Mouse (Mus musculus) ZHBTc4 (cell line): ENCODE data around the gene Gm11032.
A peak's percentile ranks its signal among the peaks of the same experiment; 100 is the strongest.
"Not testable (repeated sequence)": the region's sequence is repeated elsewhere in the genome, so short reads cannot be mapped to it uniquely, and the experiment has no call there.

Experiments used
- DNase-seq: peaks from one replicate; pipeline ENCODE4 v3.0.0-alpha.2; 2011; ENCODE audit warnings: low read depth, low spot score

The Gm11032 gene

GRCm38 (mm10) chr11:4625931-4626330, 6.1 kb downstream of the Gm11032 start:
- DNase-seq, result no peak

DNA sequence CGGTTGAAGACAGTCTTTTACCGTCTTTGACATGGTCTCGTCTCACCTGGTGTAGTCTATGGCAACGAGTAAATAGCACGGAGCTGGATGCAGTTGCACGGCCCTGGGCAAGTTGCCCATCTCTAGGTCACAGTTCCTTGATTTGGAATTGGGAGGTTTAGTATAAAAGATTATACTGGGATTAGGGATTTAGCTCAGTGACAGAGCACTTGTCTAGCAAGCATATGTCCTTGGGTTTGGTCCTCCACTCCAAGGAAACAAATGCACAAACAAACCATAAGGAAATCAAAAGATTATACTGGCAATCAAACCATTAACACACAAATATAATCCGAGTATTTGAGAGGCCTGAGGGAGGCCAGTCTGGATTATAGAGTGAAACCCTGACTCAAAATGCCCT, 7.8 kb downstream of the Gm11032 start:
- DNase-seq, result no peak

DNA sequence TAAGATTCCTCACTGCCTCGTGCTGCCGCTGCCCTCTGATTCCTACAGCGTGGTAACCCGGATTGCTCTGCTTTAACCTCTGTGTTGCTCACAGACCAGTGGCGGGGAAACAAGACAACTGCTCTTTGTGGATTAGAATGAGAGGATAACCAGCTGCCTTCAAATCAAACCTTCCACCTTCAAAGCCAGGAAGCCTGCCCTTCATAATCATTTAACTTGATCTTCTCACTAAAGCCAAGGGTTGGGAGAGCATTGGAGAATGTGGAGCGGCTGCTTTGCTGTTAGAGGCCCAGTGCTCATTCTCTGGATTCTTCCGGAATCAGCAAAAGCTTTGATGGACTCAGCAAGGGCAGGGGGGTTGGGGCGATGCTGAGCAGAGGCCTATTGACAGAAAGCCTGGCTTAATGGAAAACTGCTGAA, 10.0 kb downstream of the Gm11032 start:
- peak; percentile 41 for DNase-seq

DNA sequence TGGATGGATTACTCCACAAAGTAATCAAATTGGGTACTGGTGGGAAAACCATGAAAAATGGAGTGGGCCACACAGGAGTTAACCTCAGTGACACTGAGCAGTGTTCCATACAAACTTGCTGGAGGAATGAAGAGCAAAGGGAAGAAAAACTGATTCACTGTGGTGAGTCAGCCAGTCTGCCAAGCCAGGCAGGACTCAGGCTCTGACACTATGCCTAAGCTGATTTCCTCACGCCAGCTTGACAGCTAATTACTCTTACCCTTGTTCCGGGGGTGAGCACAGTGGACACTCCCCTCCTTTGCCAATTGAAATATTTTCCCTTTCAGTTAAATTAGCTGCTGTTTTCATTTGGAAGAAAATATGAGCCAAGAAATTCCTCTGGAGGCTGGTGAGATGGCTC, 13.6 kb downstream of the Gm11032 start:
- DNase-seq, result no peak

- no peak for DNase-seq
Measured at GRCm38 (mm10) chr11:4634395-4634794, 14.5 kb downstream of the Gm11032 start.

DNA sequence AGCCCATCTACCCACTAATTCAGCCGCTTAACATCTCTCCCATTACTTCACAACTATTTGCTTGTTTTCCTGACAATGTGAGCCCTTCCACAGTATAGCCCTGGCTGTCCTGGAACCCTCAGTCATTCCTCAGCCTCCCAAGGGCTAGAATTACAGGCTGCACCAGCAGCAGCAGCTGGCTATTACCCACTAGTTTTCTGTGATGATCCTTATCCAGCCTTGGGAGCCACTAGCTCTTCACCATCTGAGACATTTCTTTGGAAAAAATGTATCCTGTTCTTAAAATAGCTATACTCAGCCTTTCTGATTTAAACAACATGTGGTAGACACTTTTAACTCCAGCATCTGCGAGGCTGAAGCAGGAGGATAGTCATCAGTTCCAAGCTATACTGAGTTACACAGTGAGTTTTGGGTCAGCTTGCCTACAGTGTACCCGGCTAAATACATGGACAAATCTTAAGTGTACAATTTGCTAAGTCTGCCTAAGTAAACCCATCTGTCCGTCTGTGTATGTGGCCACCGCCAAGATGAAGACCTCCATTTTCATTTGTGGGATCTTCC, 17.0 kb downstream of the Gm11032 start:
- no peak for DNase-seq

DNA sequence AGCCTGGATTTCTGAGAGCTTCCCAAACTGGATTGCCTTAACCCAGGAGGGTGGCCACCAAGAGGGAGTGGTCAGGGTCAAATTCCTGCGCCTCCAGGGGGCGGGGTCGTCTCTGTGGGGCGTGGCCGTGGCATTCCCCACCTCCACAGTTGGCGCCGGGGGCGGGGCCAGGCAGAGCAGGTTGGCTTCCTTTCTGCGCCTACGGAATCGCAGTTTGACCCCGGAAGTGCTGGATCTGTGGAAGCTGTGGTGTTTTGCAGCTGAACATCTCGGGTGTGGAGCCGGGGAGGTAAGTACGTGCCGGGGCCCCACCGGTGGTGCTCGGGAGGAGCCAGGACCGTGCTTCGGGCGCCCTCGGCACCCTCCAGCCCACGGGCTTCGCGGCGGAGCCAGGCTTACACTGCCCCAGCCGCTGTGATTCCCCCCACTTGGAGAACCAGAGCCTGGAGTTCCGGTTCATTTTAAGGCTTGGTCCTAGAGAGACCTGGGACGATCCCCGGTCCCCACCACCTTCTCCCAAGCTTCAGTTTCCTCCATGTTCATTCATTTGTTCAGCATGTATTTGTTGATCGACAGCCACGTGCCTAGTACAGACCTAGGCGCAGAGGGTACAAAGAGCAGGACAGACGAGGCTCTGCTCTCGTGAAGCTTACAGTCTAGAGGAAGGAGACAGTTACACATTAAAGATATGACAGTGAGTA, 17.8 kb downstream of the Gm11032 start, which contains the start of gene Ascc2:
Ascc2 (plus strand) TSS at position 214 of the 701 bp plus-strand sequence.
- peak; percentile 98 for DNase-seq

DNA sequence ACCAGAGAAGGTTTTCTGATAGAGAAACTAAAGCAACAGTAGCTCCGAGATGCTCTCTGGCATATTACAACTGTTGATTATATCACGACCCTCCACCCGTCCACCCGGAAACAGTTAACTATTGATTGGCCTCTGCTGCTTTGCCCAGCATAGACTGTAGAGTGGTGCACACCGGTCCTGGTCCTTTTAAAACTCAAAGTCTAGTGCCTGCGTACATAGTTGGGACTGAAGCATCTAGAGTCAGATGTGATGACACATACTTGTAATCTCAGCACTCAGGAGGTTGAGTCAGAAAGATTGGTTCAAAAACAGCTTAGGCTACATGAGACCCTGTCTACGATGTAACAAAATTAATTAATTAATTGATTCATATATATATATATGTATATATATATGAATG, 18.4 kb downstream of the Gm11032 start:
- no peak for DNase-seq

DNA sequence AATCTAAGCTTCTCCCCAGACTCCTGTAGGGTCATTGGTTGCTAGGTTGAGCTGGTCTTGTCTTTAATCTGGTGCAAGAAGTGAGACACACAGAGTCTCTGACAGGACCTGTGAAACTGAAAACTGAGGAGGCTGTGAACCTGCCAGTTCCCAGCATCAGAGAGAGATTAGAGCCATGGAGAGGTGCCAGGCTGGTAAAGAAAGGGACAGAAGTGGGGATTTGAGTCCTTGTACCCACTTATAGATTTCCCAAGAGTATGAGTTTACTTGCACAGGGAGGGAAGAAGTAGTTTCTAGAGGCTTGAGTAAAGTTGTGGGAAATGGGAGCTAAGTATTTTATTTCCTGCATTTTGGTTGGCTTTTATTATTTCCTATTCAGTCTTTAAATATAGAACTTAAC, 21.3 kb downstream of the Gm11032 start:
- DNase-seq, result no peak

DNA sequence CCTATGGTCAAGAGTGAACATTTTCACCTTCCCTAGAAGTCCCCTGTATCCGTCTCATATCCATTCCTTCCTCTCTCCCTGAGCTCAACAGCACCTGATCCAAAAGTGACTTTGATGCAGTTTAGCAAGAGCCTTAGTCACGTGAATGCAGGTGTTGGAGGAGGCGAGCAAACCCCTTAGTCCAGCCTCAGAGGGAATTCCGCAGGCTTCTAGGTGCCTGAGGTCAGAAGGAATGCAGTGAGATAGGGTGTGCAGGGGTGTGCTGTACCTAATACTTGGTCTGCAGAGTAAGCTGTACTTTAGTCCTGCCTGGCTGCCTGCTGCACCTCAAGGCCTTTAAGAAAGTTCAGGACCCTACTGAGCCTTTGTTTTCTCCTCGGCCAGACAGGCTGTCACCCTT, 23.9 kb downstream of the Gm11032 start:
- DNase-seq, result peak; percentile 81

- not testable (repeated sequence) for DNase-seq
Measured at GRCm38 (mm10) chr11:4645180-4645579, 25.3 kb downstream of the Gm11032 start.

GRCm38 (mm10) chr11:4646409-4646808, 26.5 kb downstream of the Gm11032 start:
- DNase-seq, result no peak

GRCm38 (mm10) chr11:4659818-4660217, 40.0 kb downstream of the Gm11032 start:
- no peak for DNase-seq

- DNase-seq, result no peak
Measured at GRCm38 (mm10) chr11:4660309-4661025, 40.6 kb downstream of the Gm11032 start.

GRCm38 (mm10) chr11:4661324-4661723, 41.5 kb downstream of the Gm11032 start:
- DNase-seq, result no peak

DNA sequence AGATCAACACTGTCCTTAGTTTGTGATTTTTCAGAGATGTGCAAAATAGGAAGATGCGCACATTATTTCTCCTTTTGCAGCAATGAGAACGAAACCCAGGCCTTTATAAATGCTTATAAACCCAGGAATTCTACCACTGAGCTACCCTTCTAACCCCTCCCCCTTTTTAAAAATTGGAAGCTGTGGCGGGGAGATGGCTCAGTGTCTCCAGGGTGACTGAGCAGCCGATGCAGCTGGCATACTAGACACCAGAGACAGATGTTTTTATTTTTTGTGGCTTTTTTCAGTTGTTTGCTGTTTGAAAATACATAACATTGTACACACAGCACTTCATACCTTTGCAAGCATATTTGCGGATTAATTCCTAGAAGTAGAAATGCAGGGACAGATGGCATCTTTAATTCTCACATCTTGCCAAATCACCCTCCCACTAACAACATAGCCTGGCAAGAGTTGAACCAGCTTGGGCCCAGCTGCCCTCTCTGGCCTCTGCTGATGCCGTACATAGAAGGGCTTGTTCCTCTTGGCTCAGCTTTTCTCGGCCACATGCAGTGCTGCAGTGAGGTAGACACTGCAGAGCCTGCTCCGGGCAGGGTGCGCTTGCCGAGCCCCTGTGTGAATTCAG, 42.1 kb downstream of the Gm11032 start:
- DNase-seq, result no peak

DNA sequence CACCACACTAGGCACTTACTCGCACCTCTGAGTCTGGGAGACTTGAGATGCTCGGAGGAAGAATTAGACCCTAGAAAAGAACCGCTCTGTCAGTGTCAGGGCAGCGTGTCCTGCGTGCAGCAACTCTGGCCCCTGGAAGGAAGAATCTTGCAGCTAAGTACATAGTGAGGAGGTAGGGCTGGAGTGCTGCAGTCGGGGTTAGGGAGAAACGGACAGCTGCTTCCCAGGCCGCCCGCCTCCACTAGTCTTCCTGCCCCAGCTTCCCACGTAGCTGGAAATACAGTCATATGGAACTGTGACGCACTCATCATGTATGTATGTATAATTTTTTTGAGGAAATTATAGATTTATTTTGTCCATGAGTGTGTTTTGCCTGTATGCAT, 42.6 kb downstream of the Gm11032 start:
- no peak for DNase-seq
